Mouse (Mus musculus): ENCODE data around the gene Cdca8. TPM values are rescaled to one million over a fixed set of nuclear protein-coding genes. Genes with fewer than 3 reads are reported as not detected.
A peak's percentile ranks its signal among the peaks of the same experiment; 100 is the strongest.

Cdca8 gene
- polyA plus RNA-seq, 1 experiment from 2014 or later, result 70.3 TPM

DNA sequence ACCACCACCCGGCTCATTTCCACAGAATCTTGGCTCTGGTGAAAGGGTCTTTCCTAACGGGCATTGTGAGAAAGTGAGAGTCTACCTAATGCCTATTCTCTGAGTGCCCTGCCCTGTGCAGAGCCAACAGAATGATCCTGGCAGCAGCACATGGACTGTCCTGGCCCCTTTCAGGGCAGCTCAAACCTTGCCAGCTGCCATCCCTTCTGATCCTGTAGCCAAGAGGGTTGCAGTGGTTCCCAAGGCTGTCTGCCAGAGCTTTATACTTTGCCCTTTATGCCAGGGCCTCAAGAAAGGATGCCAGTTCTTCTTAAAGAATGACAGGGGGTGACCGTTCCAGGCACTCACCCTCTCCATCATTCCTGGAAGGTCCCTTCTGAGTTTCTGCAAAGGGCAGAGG lies 10.4 kb upstream of the Cdca8 start:
- Histone ChIP-seq H3K4me1 (ENCODE audit: control insufficient read depth, insufficient read depth, low read length) (no peaks in the 10 kb centered on the region), H3K4me3 (ENCODE audit: low read depth, low read length) (no peak overlapping the region), H3K9ac (ENCODE audit: low read depth, low read length) (no peak overlapping the region), H3K36me3 (ENCODE audit: control insufficient read depth, insufficient read depth, low read length) (no peaks in the 10 kb centered on the region), H3K27me3 (replicated peaks; ENCODE audit: control insufficient read depth, insufficient read depth, low read length) (no peaks in the 10 kb centered on the region), H3K4me2 (ENCODE audit: low read depth, low read length) (no peak overlapping the region), H3K9me3 (ENCODE audit: control insufficient read depth, low read length) (no peaks in the 10 kb centered on the region), H3K27ac (replicated peaks; ENCODE audit: low read depth, low read length) (no peak overlapping the region)
- DNase-seq (ENCODE audit: low spot score) (no peak), ATAC-seq (ENCODE audit: low read depth) (no peak)
- 87% methylated on average over 3 of the region's 3 CpGs for WGBS

DNA sequence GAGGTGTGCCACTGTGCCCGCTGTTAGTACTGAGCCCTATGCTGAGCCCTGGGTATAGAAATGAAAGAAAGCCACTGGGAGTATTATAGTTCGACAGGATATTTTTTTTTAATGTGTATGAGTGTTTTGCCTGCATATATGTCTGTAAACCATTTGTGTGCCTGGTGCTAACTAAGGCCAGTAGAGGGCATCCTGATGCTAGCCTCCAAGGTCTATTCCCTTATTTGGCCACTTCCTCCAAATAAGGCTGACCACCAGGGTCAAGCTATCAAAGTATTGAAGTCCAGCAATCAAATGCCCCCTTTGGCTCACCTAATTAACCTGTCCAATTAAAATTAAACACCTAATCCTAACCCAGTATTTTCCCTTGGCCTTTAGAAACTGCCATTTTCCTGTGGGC lies 5.8 kb upstream of the Cdca8 start:
- WGBS, result 57% methylated on average over 2 of the region's 2 CpGs
- no peaks in the 10 kb centered on the region for H3K27me3 ChIP-seq (replicated peaks; ENCODE audit: control insufficient read depth, insufficient read depth, low read length)
- no peak overlapping the region for H3K27ac ChIP-seq (replicated peaks; ENCODE audit: low read depth, low read length)
- no peak overlapping the region for H3K9ac ChIP-seq (ENCODE audit: low read depth, low read length)
- ATAC-seq (ENCODE audit: low read depth) (no peak), DNase-seq (ENCODE audit: low spot score) (peak; percentile 12)
- H3K9me3 ChIP-seq (ENCODE audit: control insufficient read depth, low read length), result no peaks in the 10 kb centered on the region
- H3K4me2 ChIP-seq (ENCODE audit: low read depth, low read length), result no peak overlapping the region
- H3K4me1 ChIP-seq (ENCODE audit: control insufficient read depth, insufficient read depth, low read length), result no peaks in the 10 kb centered on the region
- peaks cover 21% of the 10 kb centered on the region; the same call in 1 of the 2 replicates for H3K36me3 ChIP-seq (ENCODE audit: control insufficient read depth, insufficient read depth, low read length)
- no peak overlapping the region for H3K4me3 ChIP-seq (ENCODE audit: low read depth, low read length)

DNA sequence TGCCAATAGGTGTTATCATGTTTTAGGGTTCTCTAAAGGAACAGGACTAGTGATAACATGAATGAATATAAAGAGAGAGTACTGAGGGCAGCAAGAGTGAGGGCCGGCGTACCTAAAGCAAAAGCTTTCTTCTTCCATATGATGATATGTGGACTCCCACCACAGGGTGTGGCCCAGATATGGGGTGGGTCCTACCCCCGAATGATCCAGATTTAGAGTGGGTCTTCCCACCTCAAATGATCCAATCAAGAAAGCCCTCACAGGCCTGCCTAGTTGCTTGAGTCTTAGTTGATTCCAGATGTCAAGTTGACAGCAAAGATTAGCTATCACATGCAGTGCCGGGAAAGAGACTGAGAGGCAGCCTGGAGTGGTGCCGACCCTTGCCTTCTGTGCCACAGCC lies 4.7 kb upstream of the Cdca8 start:
- ATAC-seq (ENCODE audit: low read depth), result no peak
- H3K36me3 ChIP-seq (ENCODE audit: control insufficient read depth, insufficient read depth, low read length), result peaks cover 31% of the 10 kb centered on the region; the same call in 1 of the 2 replicates
- no peaks in the 10 kb centered on the region for H3K4me1 ChIP-seq (ENCODE audit: control insufficient read depth, insufficient read depth, low read length)
- H3K4me2 ChIP-seq (ENCODE audit: low read depth, low read length), result no peak overlapping the region
- WGBS, result 53% methylated on average over 5 of the region's 5 CpGs
- DNase-seq (ENCODE audit: low spot score), result peak; percentile 14
- H3K27ac ChIP-seq (replicated peaks; ENCODE audit: low read depth, low read length), result no peak overlapping the region
- H3K27me3 ChIP-seq (replicated peaks; ENCODE audit: control insufficient read depth, insufficient read depth, low read length), result no peaks in the 10 kb centered on the region
- no peak overlapping the region for H3K9ac ChIP-seq (ENCODE audit: low read depth, low read length)
- no peak overlapping the region for H3K4me3 ChIP-seq (ENCODE audit: low read depth, low read length)
- H3K9me3 ChIP-seq (ENCODE audit: control insufficient read depth, low read length), result no peaks in the 10 kb centered on the region

DNA sequence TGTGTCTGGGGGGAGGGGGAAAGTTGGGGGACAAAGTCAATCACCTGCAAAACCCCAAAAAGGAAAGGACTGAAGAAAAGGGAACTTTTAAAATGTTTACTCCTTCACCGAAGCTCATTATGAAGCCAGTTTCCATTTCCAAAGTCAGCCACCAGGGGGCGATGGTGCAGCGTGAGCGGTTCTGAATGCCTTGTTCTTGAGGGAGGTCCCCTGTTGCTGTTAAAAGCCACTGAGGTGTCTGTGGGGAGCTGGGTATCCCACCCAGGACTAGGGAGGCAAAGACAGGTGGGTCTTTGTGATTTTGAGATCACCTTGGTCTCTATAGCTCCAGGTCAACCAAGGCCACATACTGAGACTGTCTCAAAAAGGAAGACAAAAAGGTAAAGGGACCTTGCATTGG lies 3.9 kb upstream of the Cdca8 start:
- Histone ChIP-seq H3K9ac (ENCODE audit: low read depth, low read length) (no peak overlapping the region), H3K4me3 (ENCODE audit: low read depth, low read length) (no peak overlapping the region), H3K4me2 (ENCODE audit: low read depth, low read length) (no peak overlapping the region), H3K27ac (replicated peaks; ENCODE audit: low read depth, low read length) (no peak overlapping the region), H3K36me3 (ENCODE audit: control insufficient read depth, insufficient read depth, low read length) (peaks cover 35% of the 10 kb centered on the region; the same call in 1 of the 2 replicates), H3K27me3 (replicated peaks; ENCODE audit: control insufficient read depth, insufficient read depth, low read length) (no peaks in the 10 kb centered on the region), H3K4me1 (ENCODE audit: control insufficient read depth, insufficient read depth, low read length) (no peaks in the 10 kb centered on the region), H3K9me3 (ENCODE audit: control insufficient read depth, low read length) (no peaks in the 10 kb centered on the region)
- peak; percentile 74 for DNase-seq (ENCODE audit: low spot score)
- WGBS, result 3% methylated on average over 4 of the region's 4 CpGs
- ATAC-seq (ENCODE audit: low read depth), result no peak

DNA sequence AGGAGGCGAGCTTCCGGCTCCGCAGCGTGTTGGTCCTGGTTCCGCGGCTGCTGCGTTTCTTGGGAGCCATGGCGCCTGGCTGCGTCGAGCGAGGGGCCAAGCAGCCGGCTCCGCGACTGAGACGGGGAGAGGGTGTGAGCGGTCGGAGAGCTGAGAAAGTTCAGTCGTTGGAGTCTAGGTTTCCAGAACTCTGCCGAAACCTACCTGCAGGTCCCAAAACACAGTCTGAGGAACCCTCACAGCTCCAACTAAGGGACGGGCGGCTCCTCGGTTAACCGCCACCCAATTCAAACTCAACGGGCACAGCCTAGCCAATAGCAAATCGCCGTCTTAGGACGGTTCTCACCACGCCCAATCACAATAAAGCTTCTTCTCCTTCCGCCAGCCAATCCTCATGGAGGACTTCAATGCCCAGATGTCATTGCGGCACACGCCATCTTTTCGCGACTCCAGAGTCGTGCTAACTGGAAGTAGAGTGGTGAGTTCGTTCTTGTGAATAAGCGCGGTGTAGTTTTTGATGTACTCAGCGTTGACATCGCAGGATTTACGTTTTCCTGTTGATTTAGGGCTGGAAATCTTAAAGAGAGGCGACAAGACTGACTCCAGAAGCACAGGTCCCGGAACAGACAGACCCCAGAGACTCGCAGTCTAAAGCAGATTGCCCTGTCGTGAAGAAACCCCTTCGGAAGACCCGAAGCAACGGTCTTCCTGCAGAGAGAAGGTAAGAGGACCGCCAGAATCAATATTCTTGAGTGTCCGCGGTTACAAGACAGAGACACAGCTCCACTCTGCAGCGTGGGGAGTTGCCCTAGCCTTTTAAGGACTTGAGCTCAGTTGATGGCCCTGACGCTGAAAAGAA lies 2.3 kb downstream of the Cdca8 start, which contains the start of gene 9930104L06Rik:
Gene 9930104L06Rik, plus strand, starts transcription at position 436 of the 859 bp plus-strand sequence.
- peaks cover 27% of the 10 kb centered on the region; the same call in 1 of the 2 replicates for H3K36me3 ChIP-seq (ENCODE audit: control insufficient read depth, insufficient read depth, low read length)
- peak within 1 kb of the TSS; percentile 77 for H3K4me2 ChIP-seq (ENCODE audit: low read depth, low read length)
- no peaks in the 10 kb centered on the region for H3K27me3 ChIP-seq (replicated peaks; ENCODE audit: control insufficient read depth, insufficient read depth, low read length)
- peak; percentile 99 for DNase-seq (ENCODE audit: low spot score)
- H3K9me3 ChIP-seq (ENCODE audit: control insufficient read depth, low read length), result no peaks in the 10 kb centered on the region
- peaks cover 12% of the 10 kb centered on the region; the same call in 1 of the 2 replicates for H3K4me1 ChIP-seq (ENCODE audit: control insufficient read depth, insufficient read depth, low read length)
- H3K9ac ChIP-seq (ENCODE audit: low read depth, low read length), result peak within 1 kb of the TSS; percentile 70
- H3K27ac ChIP-seq (replicated peaks; ENCODE audit: low read depth, low read length), result peak within 1 kb of the TSS; percentile 61
- ATAC-seq (ENCODE audit: low read depth), result peak; percentile 100
- H3K4me3 ChIP-seq (ENCODE audit: low read depth, low read length), result peak within 1 kb of the TSS; percentile 94
- WGBS, result under 1% methylated on average over 52 of the region's 52 CpGs

DNA sequence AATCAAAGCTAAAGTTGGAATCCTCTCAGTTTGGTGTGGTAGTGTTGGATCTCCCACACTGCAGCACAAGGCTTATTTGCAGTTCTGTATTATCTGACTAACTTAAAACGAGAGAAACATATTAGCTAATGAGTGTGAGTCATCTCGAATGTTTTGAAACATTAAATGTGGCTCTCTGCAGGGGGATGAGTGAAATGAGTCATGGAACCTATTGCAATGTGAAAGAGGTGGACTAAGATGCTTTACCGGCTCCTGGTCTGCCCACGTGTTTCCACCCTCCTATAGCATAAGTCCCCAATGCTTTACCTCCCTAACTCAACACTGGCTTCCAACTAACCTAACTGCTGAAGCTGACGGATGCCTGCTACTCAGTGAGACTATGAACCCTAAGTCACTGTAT lies 11.0 kb downstream of the Cdca8 start:
- no peak overlapping the region for H3K4me2 ChIP-seq (ENCODE audit: low read depth, low read length)
- H3K27ac ChIP-seq (replicated peaks; ENCODE audit: low read depth, low read length), result no peak overlapping the region
- H3K9me3 ChIP-seq (ENCODE audit: control insufficient read depth, low read length), result no peaks in the 10 kb centered on the region
- H3K27me3 ChIP-seq (replicated peaks; ENCODE audit: control insufficient read depth, insufficient read depth, low read length), result no peaks in the 10 kb centered on the region
- peaks cover 71% of the 10 kb centered on the region for H3K36me3 ChIP-seq (ENCODE audit: control insufficient read depth, insufficient read depth, low read length)
- WGBS, result 92% methylated on average over 5 of the region's 5 CpGs
- no peak overlapping the region for H3K4me3 ChIP-seq (ENCODE audit: low read depth, low read length)
- ATAC-seq (ENCODE audit: low read depth), result no peak
- no peaks in the 10 kb centered on the region for H3K4me1 ChIP-seq (ENCODE audit: control insufficient read depth, insufficient read depth, low read length)
- no peak for DNase-seq (ENCODE audit: low spot score)
- H3K9ac ChIP-seq (ENCODE audit: low read depth, low read length), result no peak overlapping the region

DNA sequence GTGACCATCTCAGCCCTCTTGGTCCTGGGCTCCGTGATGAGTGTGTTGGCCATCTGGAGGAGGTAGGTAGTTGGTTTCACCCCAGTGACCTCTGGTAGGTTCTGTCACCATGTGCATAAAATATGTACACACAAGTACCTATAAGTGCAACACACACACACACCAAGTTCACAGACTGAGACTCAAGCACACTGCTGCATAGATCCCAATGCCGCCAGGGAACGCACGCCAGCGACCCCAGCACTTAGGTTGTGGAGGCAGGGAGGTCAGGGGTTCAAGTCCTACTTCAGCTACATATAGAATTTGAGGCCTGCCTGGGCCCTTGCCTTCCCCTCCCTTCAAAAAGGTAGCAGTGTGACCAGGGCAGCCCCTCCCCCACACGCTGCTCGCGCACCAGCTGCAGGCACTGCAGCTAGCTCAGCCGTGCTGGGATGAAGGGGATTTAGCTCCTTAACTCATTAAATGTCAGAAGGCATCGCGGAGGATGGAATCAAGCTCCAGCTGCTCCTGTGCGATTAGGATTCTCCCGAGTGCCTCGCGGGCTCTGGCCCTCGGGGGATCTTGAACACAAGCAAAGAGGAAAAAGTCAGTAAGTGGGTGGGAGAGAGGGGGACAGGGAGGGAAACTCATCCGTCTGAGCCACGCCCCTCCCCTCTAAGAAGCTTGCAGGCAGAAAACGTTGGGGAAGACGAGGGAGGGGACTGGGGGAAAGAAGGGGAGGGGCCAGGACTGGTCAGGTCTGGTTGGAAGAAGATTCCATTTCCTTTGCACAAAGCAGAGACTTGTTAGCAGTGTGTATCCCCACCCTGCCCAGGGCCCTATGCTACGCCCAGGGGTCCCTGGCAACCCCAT lies 32.9 kb downstream of the Cdca8 start:
- Histone ChIP-seq H3K9me3 (ENCODE audit: control insufficient read depth, low read length) (no peaks in the 10 kb centered on the region), H3K4me2 (ENCODE audit: low read depth, low read length) (peak overlapping the region; percentile 61), H3K27me3 (replicated peaks; ENCODE audit: control insufficient read depth, insufficient read depth, low read length) (no peaks in the 10 kb centered on the region), H3K27ac (replicated peaks; ENCODE audit: low read depth, low read length) (peak overlapping the region; percentile 42; the same call in 1 of the 2 replicates), H3K4me1 (ENCODE audit: control insufficient read depth, insufficient read depth, low read length) (peaks cover 7% of the 10 kb centered on the region; the same call in 1 of the 2 replicates), H3K9ac (ENCODE audit: low read depth, low read length) (peak overlapping the region; percentile 45), H3K4me3 (ENCODE audit: low read depth, low read length) (peak overlapping the region; percentile 26), H3K36me3 (ENCODE audit: control insufficient read depth, insufficient read depth, low read length) (no peaks in the 10 kb centered on the region)
- DNase-seq (ENCODE audit: low spot score) (peak; percentile 91), ATAC-seq (ENCODE audit: low read depth) (peak; percentile 87)
- WGBS, result 9% methylated on average over 20 of the region's 21 CpGs

DNA sequence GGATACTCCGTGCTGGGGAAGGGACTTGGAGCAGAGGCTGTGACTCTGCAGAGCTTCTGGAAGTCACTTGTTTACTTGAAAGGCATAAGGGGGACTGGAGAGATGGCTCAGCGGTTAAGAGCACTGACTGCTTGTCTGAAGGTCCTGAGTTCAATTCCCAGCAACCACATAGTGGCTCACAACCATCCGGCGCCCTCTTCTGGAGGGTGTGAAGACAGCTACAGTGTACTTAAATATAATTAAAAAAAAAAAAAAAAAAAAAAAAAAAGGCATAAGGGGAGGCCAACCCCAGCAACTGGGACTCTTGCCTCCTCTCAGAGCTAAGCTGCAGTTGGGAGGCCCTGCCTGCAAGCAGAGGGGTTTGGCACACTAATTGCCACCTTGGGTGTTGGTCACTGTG lies 33.7 kb downstream of the Cdca8 start:
- H3K9me3 ChIP-seq (ENCODE audit: control insufficient read depth, low read length), result no peaks in the 10 kb centered on the region
- H3K27ac ChIP-seq (replicated peaks; ENCODE audit: low read depth, low read length), result no peak overlapping the region
- WGBS, result 65% methylated on average over 4 of the region's 4 CpGs
- H3K4me3 ChIP-seq (ENCODE audit: low read depth, low read length), result no peak overlapping the region
- H3K9ac ChIP-seq (ENCODE audit: low read depth, low read length), result no peak overlapping the region
- ATAC-seq (ENCODE audit: low read depth) (no peak), DNase-seq (ENCODE audit: low spot score) (no peak)
- no peaks in the 10 kb centered on the region for H3K36me3 ChIP-seq (ENCODE audit: control insufficient read depth, insufficient read depth, low read length)
- H3K4me1 ChIP-seq (ENCODE audit: control insufficient read depth, insufficient read depth, low read length), result peaks cover 7% of the 10 kb centered on the region; the same call in 1 of the 2 replicates
- H3K4me2 ChIP-seq (ENCODE audit: low read depth, low read length), result no peak overlapping the region
- H3K27me3 ChIP-seq (replicated peaks; ENCODE audit: control insufficient read depth, insufficient read depth, low read length), result no peaks in the 10 kb centered on the region
